Mouse (Mus musculus) liver, adult (tissue): ENCODE data around the gene Arx.

Experiments used
- GATA4 ChIP-seq: IDR thresholded peaks from 2 replicates; pipeline ENCODE4 v1.6.1; 2014; ENCODE audit warnings: mild to moderate bottlenecking, low read length; ENCODE audit not compliant: insufficient replicate concordance

The Arx gene

GRCm38 (mm10) chrX:93286291-93286893 lies at the start of gene Arx:
TSS of gene Arx (plus strand) at chrX:93286445.
- no peak for TF ChIP-seq GATA4

GRCm38 (mm10) chrX:93251329-93251728 lies 34.9 kb upstream of the Arx start:
- no peak for TF ChIP-seq GATA4

DNA sequence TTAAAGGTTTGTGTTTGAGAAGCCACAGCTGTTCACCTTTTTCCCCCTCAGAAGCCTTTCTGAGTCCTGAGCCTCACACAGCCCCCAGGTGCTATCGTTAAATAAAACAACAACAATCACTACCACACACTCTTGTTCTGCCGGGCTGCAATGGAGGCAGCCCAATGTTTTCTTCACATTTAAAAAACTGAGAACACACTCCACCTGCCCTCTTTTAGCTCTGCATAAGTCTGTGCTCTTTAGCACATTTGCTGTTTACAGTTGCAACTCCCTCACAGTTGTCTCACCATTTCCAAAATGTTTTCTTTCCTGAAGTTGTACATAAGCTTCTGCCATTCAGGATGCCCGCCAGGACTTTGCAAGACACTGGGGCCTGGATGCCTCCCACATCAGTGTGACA lies 10.6 kb upstream of the Arx start:
- TF ChIP-seq GATA4, result no peak

DNA sequence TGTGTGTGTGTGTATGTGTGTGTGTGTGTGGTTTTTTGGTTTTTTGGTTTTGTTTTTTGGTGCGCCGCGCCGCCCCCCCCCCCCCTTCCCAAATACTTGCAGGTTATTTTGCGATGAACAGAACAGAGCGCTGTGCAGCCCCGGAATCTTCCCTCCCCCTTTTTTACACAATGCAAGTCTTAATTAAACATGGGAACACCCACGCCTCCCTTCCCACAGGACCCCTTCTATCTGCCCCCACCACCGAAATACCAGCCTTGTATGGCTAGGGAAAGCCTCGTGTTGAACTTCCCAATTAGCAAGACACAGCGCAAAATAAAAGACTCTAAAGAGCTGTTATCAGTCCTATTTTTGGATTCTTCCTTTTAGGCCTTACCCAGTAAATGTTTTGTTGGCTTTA lies 6.3 kb upstream of the Arx start:
- no peak for TF ChIP-seq GATA4

GRCm38 (mm10) chrX:93281028-93281723 lies 5.1 kb upstream of the Arx start:
- TF ChIP-seq GATA4, result no peak

DNA sequence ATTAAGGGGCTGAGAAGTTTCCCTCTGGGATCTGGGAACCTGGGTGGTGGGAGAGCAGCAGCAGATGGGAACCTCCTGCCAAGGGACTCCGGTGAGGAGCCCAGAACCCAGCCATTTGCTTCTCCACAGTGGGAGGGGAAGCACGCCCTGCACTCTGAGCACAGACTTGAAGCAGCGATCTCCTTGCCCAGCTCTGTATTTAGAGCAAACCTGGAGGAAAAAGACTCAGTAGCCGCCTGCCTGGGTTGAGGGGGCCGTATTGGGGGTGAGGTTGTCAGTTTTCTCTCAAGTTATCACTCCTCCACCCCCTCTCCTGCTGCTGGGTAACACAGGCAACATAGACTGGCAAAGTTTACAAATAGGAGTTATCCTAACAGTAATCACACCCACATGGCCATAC lies 4.5 kb upstream of the Arx start:
- no peak for TF ChIP-seq GATA4

GRCm38 (mm10) chrX:93285091-93285490 lies 1.2 kb upstream of the Arx start:
- no peak for TF ChIP-seq GATA4

GRCm38 (mm10) chrX:93288339-93288738 lies 2.1 kb downstream of the Arx start:
- TF ChIP-seq GATA4, result no peak

DNA sequence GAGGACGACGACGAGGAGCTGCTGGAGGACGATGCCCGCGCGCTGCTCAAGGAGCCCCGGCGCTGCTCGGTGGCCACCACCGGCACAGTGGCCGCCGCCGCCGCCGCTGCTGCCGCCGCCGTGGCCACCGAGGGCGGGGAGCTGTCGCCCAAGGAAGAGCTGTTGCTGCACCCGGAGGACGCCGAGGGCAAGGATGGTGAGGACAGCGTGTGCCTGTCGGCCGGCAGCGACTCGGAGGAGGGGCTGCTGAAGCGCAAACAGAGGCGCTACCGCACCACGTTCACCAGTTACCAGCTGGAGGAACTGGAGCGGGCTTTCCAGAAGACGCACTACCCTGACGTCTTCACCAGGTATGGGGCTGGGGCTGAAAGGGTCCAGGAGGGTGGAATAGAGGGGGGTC lies 2.8 kb downstream of the Arx start:
- no peak for TF ChIP-seq GATA4

GRCm38 (mm10) chrX:93289851-93290380 lies 3.7 kb downstream of the Arx start:
- TF ChIP-seq GATA4, result no peak

GRCm38 (mm10) chrX:93292031-93292430 lies 5.8 kb downstream of the Arx start:
- TF ChIP-seq GATA4, result no peak

- TF ChIP-seq GATA4, result no peak
Observed at GRCm38 (mm10) chrX:93294736-93295490, 8.7 kb downstream of the Arx start.

DNA sequence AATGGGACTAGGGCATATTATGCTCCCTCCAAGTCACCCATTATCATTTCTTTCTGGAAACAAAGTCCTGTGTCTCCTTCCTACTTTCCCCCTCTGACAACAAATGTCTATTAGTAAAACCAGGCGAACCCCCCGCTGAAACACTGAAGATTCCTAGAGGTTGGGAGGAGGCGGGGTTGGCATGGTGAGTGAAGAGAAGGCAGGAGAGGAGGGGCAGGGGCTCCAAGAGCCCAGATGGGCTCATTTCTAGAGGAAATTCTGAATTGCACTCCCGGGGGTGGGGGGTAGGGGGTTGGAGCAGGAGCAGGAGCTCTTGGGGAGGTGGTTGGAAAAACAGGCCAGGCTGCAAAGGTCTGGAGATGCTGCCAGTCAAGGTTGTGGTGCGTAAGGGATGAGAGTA lies 9.6 kb downstream of the Arx start:
- TF ChIP-seq GATA4, result no peak

GRCm38 (mm10) chrX:93297001-93297441 lies 10.8 kb downstream of the Arx start:
- TF ChIP-seq GATA4, result no peak

- TF ChIP-seq GATA4, result no peak
Observed at GRCm38 (mm10) chrX:93299046-93299626, 12.9 kb downstream of the Arx start.
